25 mouse cellular contexts compared by ENCODE assay signal in genomic region chr13:30034540-30034939, GRCm38 (mm10).
"Had no signal": no experiment of that assay in that cellular context is flagged by ENCODE, and none has a peak within 500 bp of the region (broad histone marks: within the 10 kb centered on the region; RNA-seq: fewer than 3 reads in every experiment).

No protein-coding gene starts in this region.

- H3K4me1 ChIP-seq: limb, embryonic 12.5 days; limb, embryonic 15.5 days; liver, embryonic 15.5 days; megakaryocyte, embryonic 14.5 days; midbrain, embryonic 10.5 days; midbrain, embryonic 13.5 days; neural tube, embryonic 12.5 days; neural tube, embryonic 15.5 days had no signal

- H3K9ac ChIP-seq: limb, embryonic 12.5 days; limb, embryonic 15.5 days; liver, embryonic 15.5 days; lung, embryonic 15.5 days; midbrain, embryonic 13.5 days; neural tube, embryonic 12.5 days; neural tube, embryonic 15.5 days had no signal

- ATAC-seq: midbrain, embryonic 13.5 days; midbrain, embryonic 16.5 days had no signal

- H3K9me3 ChIP-seq: limb, embryonic 12.5 days; limb, embryonic 15.5 days; liver, embryonic 15.5 days; lung, embryonic 15.5 days; midbrain, embryonic 10.5 days; midbrain, embryonic 13.5 days; neural tube, embryonic 12.5 days; neural tube, embryonic 15.5 days had no signal

- H3K4me3 ChIP-seq: limb, embryonic 12.5 days; limb, embryonic 15.5 days; liver, embryonic 15.5 days; lung, embryonic 15.5 days; megakaryocyte, embryonic 14.5 days; midbrain, embryonic 10.5 days; midbrain, embryonic 13.5 days; neural tube, embryonic 12.5 days; neural tube, embryonic 15.5 days had no signal

- H3K27ac ChIP-seq: limb, embryonic 12.5 days; limb, embryonic 15.5 days; liver, embryonic 15.5 days; lung, embryonic 15.5 days; midbrain, embryonic 10.5 days; midbrain, embryonic 13.5 days; neural tube, embryonic 12.5 days; neural tube, embryonic 15.5 days; stomach, postnatal 0 days had no signal

- DNase-seq: kidney, adult 9 months; kidney, postnatal 14 days; kidney, postnatal 4 days; left cerebral cortex, postnatal 4 days; lung, adult 18-20 months; lung, postnatal 10 days; lung, postnatal 4 days; right cerebral cortex, adult 18-20 months; right cerebral cortex, postnatal 14 days; right cerebral cortex, postnatal 4 days; thymus, adult 2 months; thymus, postnatal 14 days; thymus, postnatal 4 days had no signal

- H3K4me2 ChIP-seq: limb, embryonic 12.5 days; limb, embryonic 15.5 days; liver, embryonic 11.5 days; liver, embryonic 15.5 days; lung, embryonic 15.5 days; midbrain, embryonic 13.5 days; neural tube, embryonic 12.5 days; neural tube, embryonic 15.5 days had no signal

- H3K27me3 ChIP-seq: limb, embryonic 12.5 days; limb, embryonic 15.5 days; liver, embryonic 15.5 days; lung, embryonic 15.5 days; midbrain, embryonic 13.5 days; neural tube, embryonic 12.5 days; neural tube, embryonic 15.5 days had no signal

- H3K36me3 ChIP-seq: limb, embryonic 12.5 days; limb, embryonic 15.5 days; liver, embryonic 15.5 days; lung, embryonic 15.5 days; midbrain, embryonic 10.5 days; midbrain, embryonic 13.5 days; neural tube, embryonic 12.5 days; neural tube, embryonic 15.5 days had no signal
